Mouse (Mus musculus) erythroblast, embryonic 14.5 days (primary cell): ENCODE measurements around the gene Syne1.

Experiments
- GATA1 ChIP-seq: IDR thresholded peaks from 2 replicates; pipeline ENCODE4 v1.6.1; 2012; ENCODE audit warnings: low read length, inconsistent platforms, mixed read lengths
- TAL1 ChIP-seq: IDR thresholded peaks from 3 replicates; pipeline ENCODE4 v1.6.1; 2012; ENCODE audit warnings: low read length, inconsistent platforms, mixed read lengths

DNA sequence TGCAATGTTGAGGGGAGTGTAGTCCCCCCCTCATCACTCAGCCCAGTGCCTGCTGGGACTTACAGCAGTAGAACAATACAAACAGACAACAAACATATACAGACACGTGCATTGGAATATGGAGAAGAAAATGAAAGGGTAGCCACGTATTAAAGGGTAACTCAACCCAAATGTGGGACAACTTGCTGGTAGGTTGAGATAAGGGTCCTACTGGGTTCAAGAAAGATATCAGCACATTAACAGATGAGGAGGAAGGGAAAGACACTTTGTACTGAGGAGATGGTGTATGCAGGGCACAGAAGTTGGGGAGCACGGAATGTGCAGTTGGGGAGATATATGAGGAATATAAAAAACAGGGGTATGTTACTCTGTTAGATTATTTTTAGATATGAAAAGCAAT is 345.3 kb downstream of the Syne1 start:
- TF ChIP-seq GATA1 = peak; percentile 38
- TF ChIP-seq TAL1 = peak; percentile 81
